Comparison of ENCODE assay signal across 9 mouse cellular contexts in the genomic region with DNA sequence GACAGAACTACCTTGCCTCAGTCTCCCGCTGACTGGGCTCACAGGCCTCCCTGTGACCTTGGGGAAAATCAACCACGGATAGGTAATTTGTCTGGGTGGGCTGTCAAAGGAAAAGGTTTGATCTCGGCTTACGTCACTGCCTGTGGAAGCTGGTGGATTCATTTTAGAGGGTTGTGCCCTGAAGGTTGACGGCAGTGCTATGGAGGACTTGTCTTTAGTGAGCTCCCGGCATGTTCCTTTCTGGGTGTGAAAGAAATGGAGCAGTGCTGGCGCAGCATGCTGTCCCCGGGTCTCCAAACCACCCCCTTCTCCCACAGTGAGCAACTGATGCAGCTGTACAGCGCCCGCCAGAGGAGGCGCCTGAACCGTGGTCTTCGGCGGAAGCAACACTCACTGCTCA. TPM values are rescaled to one million over a fixed set of nuclear protein-coding genes. Genes with fewer than 3 reads are reported as not detected.
DNase-seq lines count a peak whose midpoint lies in the region; ATAC-seq and TF ChIP-seq lines count a peak whose summit lies in the region.
"Had no signal": no experiment of that assay in that cellular context is flagged by ENCODE, and none has a peak within 500 bp of the region (broad histone marks: within the 10 kb centered on the region; RNA-seq: fewer than 3 reads in every experiment).

No protein-coding gene starts in this region.

- peak overlapping the region; percentile 92 for H3K4me2 ChIP-seq in embryonic facial prominence, embryonic 13.5 days
- peak overlapping the region; percentile 83 for H3K4me2 ChIP-seq in liver, embryonic 11.5 days

- WGBS in heart, adult 2 months = 26% methylated on average over 14 of the region's 14 CpGs
- 25% methylated on average over 14 of the region's 14 CpGs for WGBS in embryonic facial prominence, embryonic 13.5 days
- WGBS in liver, embryonic 11.5 days = 22% methylated on average over 14 of the region's 14 CpGs

- H3K4me3 ChIP-seq in heart, adult 2 months = peak overlapping the region; percentile 97
- H3K4me3 ChIP-seq in embryonic facial prominence, embryonic 13.5 days = peak overlapping the region; percentile 81
- peak overlapping the region; percentile 96 for H3K4me3 ChIP-seq in liver, embryonic 11.5 days (ENCODE audit: low read depth, low read length)

- H3K9me3 ChIP-seq in embryonic facial prominence, embryonic 13.5 days = no peaks in the 10 kb centered on the region
- no peaks in the 10 kb centered on the region for H3K9me3 ChIP-seq in liver, embryonic 11.5 days (ENCODE audit: control insufficient read depth, low read length)

- no peak for TF ChIP-seq CTCF in heart, adult 2 months (IDR thresholded peaks at IDR 0.05)

- no peak for TF ChIP-seq EP300 in heart, adult 2 months (IDR thresholded peaks at IDR 0.05; ENCODE audit: insufficient read depth, low read depth, low read length)

- ATAC-seq in embryonic facial prominence, embryonic 13.5 days (ENCODE audit: insufficient number of reproducible peaks, insufficient read depth, low FRiP score, low TSS enrichment, low read depth) = no peak
- no peak for ATAC-seq in liver, embryonic 11.5 days (replicated peaks; ENCODE audit: low FRiP score)
- ATAC-seq: Patski had no signal

- H3K36me3 ChIP-seq in heart, adult 2 months (ENCODE audit: control insufficient read depth, insufficient read depth, low read length) = no peaks in the 10 kb centered on the region
- peaks cover 29% of the 10 kb centered on the region for H3K36me3 ChIP-seq in embryonic facial prominence, embryonic 13.5 days
- peaks cover 16% of the 10 kb centered on the region for H3K36me3 ChIP-seq in liver, embryonic 11.5 days (ENCODE audit: control insufficient read depth, insufficient read depth, low read length)

- intact Hi-C loops in heart, adult 2 months (cut with DNase I) = loop anchor here (2.0 to 10.0 kb wide), 2 partner anchors 29 to 261 kb away; no protein-coding TSS in a partner anchor
- intact Hi-C loops in heart, postnatal 25 days (cut with DNase I) = no loop called here

- H3K79me2 ChIP-seq in heart, adult 2 months (replicated peaks; ENCODE audit: control insufficient read depth, insufficient read depth, low read length) = no peaks in the 10 kb centered on the region

- no peaks in the 10 kb centered on the region for H3K27me3 ChIP-seq in heart, adult 2 months (ENCODE audit: control insufficient read depth, insufficient read depth, low read length)
- peaks cover 17% of the 10 kb centered on the region for H3K27me3 ChIP-seq in embryonic facial prominence, embryonic 13.5 days
- peaks cover 10% of the 10 kb centered on the region for H3K27me3 ChIP-seq in liver, embryonic 11.5 days (replicated peaks; ENCODE audit: control insufficient read depth, insufficient read depth, low read length)
- H3K27me3 ChIP-seq: Patski had no signal

- H3K27ac ChIP-seq in heart, adult 2 months = peak overlapping the region; percentile 83
- H3K27ac ChIP-seq in embryonic facial prominence, embryonic 13.5 days = peak overlapping the region; percentile 95; the same call in 1 of the 2 replicates
- peak overlapping the region; percentile 89 for H3K27ac ChIP-seq in liver, embryonic 11.5 days (ENCODE audit: low read depth, low read length)

- no peak for DNase-seq in heart, adult 2 months
- DNase-seq in heart, postnatal 25 days (ENCODE audit: low spot score) = no peak
- peak; percentile 52 for DNase-seq in 3T3-L1 (ENCODE audit: low read depth, low spot score)
- no peak for DNase-seq in liver, embryonic 11.5 days (ENCODE audit: low spot score)
- no peak for DNase-seq in frontal cortex, postnatal 36 days (ENCODE audit: low spot score in 2 of 2)
- DNase-seq in ovary, postnatal 14 days (ENCODE audit: low spot score) = no peak
- DNase-seq in kidney, adult 18-20 months = no peak

- H3K4me1 ChIP-seq in heart, adult 2 months (ENCODE audit: control insufficient read depth, insufficient read depth, low read length) = peaks cover 7% of the 10 kb centered on the region
- peaks cover 38% of the 10 kb centered on the region for H3K4me1 ChIP-seq in embryonic facial prominence, embryonic 13.5 days
- peaks cover 21% of the 10 kb centered on the region for H3K4me1 ChIP-seq in liver, embryonic 11.5 days (replicated peaks; ENCODE audit: control insufficient read depth, insufficient read depth, low read length)

- no peak for TF ChIP-seq POLR2A in heart, adult 2 months (IDR thresholded peaks at IDR 0.05; ENCODE audit: insufficient read depth, low read depth, low read length)

- H3K9ac ChIP-seq in heart, adult 2 months (ENCODE audit: low read depth, low read length) = peak overlapping the region; percentile 81
- peak overlapping the region; percentile 99 for H3K9ac ChIP-seq in embryonic facial prominence, embryonic 13.5 days
- peak overlapping the region; percentile 100 for H3K9ac ChIP-seq in liver, embryonic 11.5 days (ENCODE audit: low read depth, low read length)

RNA-seq across cellular contexts. Expression of gene Rps15, which starts 1.1 kb away (rescaled TPM):
- total RNA-seq in heart, adult 2 months (2021) = 100 to 1,000 TPM; 748 to 861 TPM
- 880 and 1,041 TPM in 2 replicates for polyA plus RNA-seq in heart, adult 2 months (2012; rRNA removed)
- 100 to 1,000 TPM; 703 to 732 TPM for total RNA-seq in heart, postnatal 25 days (2021)
- 1,000 and 1,047 TPM in 2 replicates for polyA plus RNA-seq in embryonic facial prominence, embryonic 13.5 days (2015; fragmentation: Nextera tagmentation; extraction: Ambion mirVana)
- polyA plus RNA-seq in liver, embryonic 11.5 days (2014; fragmentation: Nextera tagmentation; extraction: Ambion mirVana) = 1,270 and 1,408 TPM in 2 replicates

RNA-seq across cellular contexts. Expression of gene Apc2, which starts 2.5 kb away (rescaled TPM):
- total RNA-seq in heart, adult 2 months (2021) = 1 to 10 TPM; 2.3 to 2.6 TPM
- 2.4 and 2.7 TPM in 2 replicates for polyA plus RNA-seq in heart, adult 2 months (2012; rRNA removed)
- 1 to 10 TPM; 3.4 to 4.0 TPM for total RNA-seq in heart, postnatal 25 days (2021)
- 9.3 and 9.4 TPM in 2 replicates for polyA plus RNA-seq in embryonic facial prominence, embryonic 13.5 days (2015; fragmentation: Nextera tagmentation; extraction: Ambion mirVana)
- polyA plus RNA-seq in liver, embryonic 11.5 days (2014; fragmentation: Nextera tagmentation; extraction: Ambion mirVana) = 0.30 and 0.45 TPM in 2 replicates

RNA-seq across cellular contexts. Expression of gene 2310011J03Rik, which starts 27.0 kb away (rescaled TPM):
- total RNA-seq in heart, adult 2 months (2021) = 10 to 100 TPM; 13.3 to 14.5 TPM
- polyA plus RNA-seq in heart, adult 2 months (2012; rRNA removed) = 27.3 and 28.9 TPM in 2 replicates
- 10 to 100 TPM; 11.4 to 13.8 TPM for total RNA-seq in heart, postnatal 25 days (2021)
- 49.3 and 57.9 TPM in 2 replicates for polyA plus RNA-seq in embryonic facial prominence, embryonic 13.5 days (2015; fragmentation: Nextera tagmentation; extraction: Ambion mirVana)
- 46.2 and 47.8 TPM in 2 replicates for polyA plus RNA-seq in liver, embryonic 11.5 days (2014; fragmentation: Nextera tagmentation; extraction: Ambion mirVana)

RNA-seq across cellular contexts. Expression of gene Dazap1, which starts 32.0 kb away (rescaled TPM):
- 10 to 100 TPM; 56.4 to 57.9 TPM for total RNA-seq in heart, adult 2 months (2021)
- 37.6 and 41.0 TPM in 2 replicates for polyA plus RNA-seq in heart, adult 2 months (2012; rRNA removed)
- 10 to 100 TPM; 55.0 to 69.6 TPM for total RNA-seq in heart, postnatal 25 days (2021)
- polyA plus RNA-seq in embryonic facial prominence, embryonic 13.5 days (2015; fragmentation: Nextera tagmentation; extraction: Ambion mirVana) = 66.0 and 70.6 TPM in 2 replicates
- polyA plus RNA-seq in liver, embryonic 11.5 days (2014; fragmentation: Nextera tagmentation; extraction: Ambion mirVana) = 49.2 and 55.0 TPM in 2 replicates

RNA-seq across cellular contexts. Expression of gene Gamt, which starts 32.5 kb away (rescaled TPM):
- 1 to 10 TPM; 8.3 to 8.4 TPM for total RNA-seq in heart, adult 2 months (2021)
- polyA plus RNA-seq in heart, adult 2 months (2012; rRNA removed) = 8.0 and 11.0 TPM in 2 replicates
- 1 to 10 TPM; 9.0 to 9.3 TPM for total RNA-seq in heart, postnatal 25 days (2021)
- 27.2 and 33.6 TPM in 2 replicates for polyA plus RNA-seq in embryonic facial prominence, embryonic 13.5 days (2015; fragmentation: Nextera tagmentation; extraction: Ambion mirVana)
- 49.0 and 49.7 TPM in 2 replicates for polyA plus RNA-seq in liver, embryonic 11.5 days (2014; fragmentation: Nextera tagmentation; extraction: Ambion mirVana)
